8 mouse cellular contexts compared by ENCODE assay signal in genomic region chrX:7638401-7639091, GRCm38 (mm10). TPM values are rescaled to one million over a fixed set of nuclear protein-coding genes. Genes with fewer than 3 reads are reported as not detected.
DNase-seq lines count a peak whose midpoint lies in the region; ATAC-seq and TF ChIP-seq lines count a peak whose summit lies in the region.

Syp (plus strand) TSS chrX:7638471.

- peak; percentile 90 for DNase-seq in adrenal gland, postnatal 10 days
- peak; percentile 83 for DNase-seq in embryo, embryonic 11 days
- peak; percentile 21 to 43 for DNase-seq in gastrocnemius, postnatal 36 days
- peak; percentile 84 to 85 for DNase-seq in left cerebral cortex, postnatal 36 days (ENCODE audit: low spot score in 2 of 2)
- peak; percentile 84 for DNase-seq in mesoderm, embryonic 11.5 days (ENCODE audit: low read depth, low spot score)
- peak; percentile 85 for DNase-seq in right cerebral cortex, postnatal 14 days
- peak; percentile 63 to 70 for DNase-seq in urinary bladder, postnatal 4 days (ENCODE audit: low spot score in 2 of 2)

- H3K9ac ChIP-seq in intestine, postnatal 0 days (ENCODE audit: low read depth, low read length) = no peak within 1 kb of the TSS

- TF ChIP-seq CTCF in intestine, postnatal 0 days (IDR thresholded peaks at IDR 0.05; ENCODE audit: low read depth) = no peak

- ATAC-seq in intestine, postnatal 0 days = peak; percentile 75

- WGBS in intestine, postnatal 0 days = 15% methylated on average over 41 of the region's 42 CpGs

- no peak within 1 kb of the TSS for H3K27ac ChIP-seq in intestine, postnatal 0 days (ENCODE audit: low read depth, low read length)

- peak within 1 kb of the TSS; percentile 18 for H3K4me3 ChIP-seq in intestine, postnatal 0 days (ENCODE audit: low read depth, low read length)

- no peaks in the 10 kb centered on the region for H3K36me3 ChIP-seq in intestine, postnatal 0 days (ENCODE audit: control insufficient read depth, insufficient read depth)

- peak within 1 kb of the TSS; percentile 51 for H3K4me2 ChIP-seq in intestine, postnatal 0 days (replicated peaks; ENCODE audit: low read depth)

- no peaks in the 10 kb centered on the region for H3K4me1 ChIP-seq in intestine, postnatal 0 days (replicated peaks; ENCODE audit: control insufficient read depth, insufficient read depth, low read length)

- no peaks in the 10 kb centered on the region for H3K27me3 ChIP-seq in intestine, postnatal 0 days (replicated peaks; ENCODE audit: control insufficient read depth, insufficient read depth, low read length)

- intact Hi-C loops in gastrocnemius, postnatal 36 days (cut with DNase I) = loop anchor here (10.0 kb wide), 1 partner anchor 164 kb away; no protein-coding TSS in a partner anchor
- intact Hi-C loops in left cerebral cortex, postnatal 36 days (cut with DNase I) = loop anchor here (2.0 to 5.0 kb wide), 2 partner anchors 28 to 216 kb away; no protein-coding TSS in a partner anchor

- H3K9me3 ChIP-seq in intestine, postnatal 0 days (ENCODE audit: control insufficient read depth) = no peaks in the 10 kb centered on the region

RNA-seq across cellular contexts. Expression of gene Syp, which starts in this region (rescaled TPM):
- 10 to 100 TPM; 44.4 to 58.6 TPM for total RNA-seq in adrenal gland, postnatal 10 days (2021)
- total RNA-seq in gastrocnemius, postnatal 36 days (2021) = 1 to 10 TPM; 1.1 TPM
- 5.4 and 5.7 TPM in 2 replicates for polyA plus RNA-seq in intestine, postnatal 0 days (2015; fragmentation: Nextera tagmentation; extraction: Ambion mirVana)
- total RNA-seq in left cerebral cortex, postnatal 36 days (2021) = 1,000 to 10,000 TPM; 1,776 to 2,090 TPM

Comparison
In these comparisons a context has a peak if more than half of its experiments do, and no peak if none do; other contexts are left out.
1. RNA of gene Syp (total RNA-seq): 1,776 to 2,090 TPM in left cerebral cortex, postnatal 36 days; 44.4 to 58.6 TPM in adrenal gland, postnatal 10 days and 1.1 TPM in gastrocnemius, postnatal 36 days; every median in the first group is over 10 times any median in the second.
2. DNase-seq: peak in every context shown above with its lines; median percentile 90 in adrenal gland, postnatal 10 days; 85 in right cerebral cortex, postnatal 14 days; 84 in left cerebral cortex, postnatal 36 days; 84 in mesoderm, embryonic 11.5 days; 83 in embryo, embryonic 11 days; 66 in urinary bladder, postnatal 4 days; 32 in gastrocnemius, postnatal 36 days.